8 mouse cellular contexts compared by ENCODE assay signal in the genomic region with DNA sequence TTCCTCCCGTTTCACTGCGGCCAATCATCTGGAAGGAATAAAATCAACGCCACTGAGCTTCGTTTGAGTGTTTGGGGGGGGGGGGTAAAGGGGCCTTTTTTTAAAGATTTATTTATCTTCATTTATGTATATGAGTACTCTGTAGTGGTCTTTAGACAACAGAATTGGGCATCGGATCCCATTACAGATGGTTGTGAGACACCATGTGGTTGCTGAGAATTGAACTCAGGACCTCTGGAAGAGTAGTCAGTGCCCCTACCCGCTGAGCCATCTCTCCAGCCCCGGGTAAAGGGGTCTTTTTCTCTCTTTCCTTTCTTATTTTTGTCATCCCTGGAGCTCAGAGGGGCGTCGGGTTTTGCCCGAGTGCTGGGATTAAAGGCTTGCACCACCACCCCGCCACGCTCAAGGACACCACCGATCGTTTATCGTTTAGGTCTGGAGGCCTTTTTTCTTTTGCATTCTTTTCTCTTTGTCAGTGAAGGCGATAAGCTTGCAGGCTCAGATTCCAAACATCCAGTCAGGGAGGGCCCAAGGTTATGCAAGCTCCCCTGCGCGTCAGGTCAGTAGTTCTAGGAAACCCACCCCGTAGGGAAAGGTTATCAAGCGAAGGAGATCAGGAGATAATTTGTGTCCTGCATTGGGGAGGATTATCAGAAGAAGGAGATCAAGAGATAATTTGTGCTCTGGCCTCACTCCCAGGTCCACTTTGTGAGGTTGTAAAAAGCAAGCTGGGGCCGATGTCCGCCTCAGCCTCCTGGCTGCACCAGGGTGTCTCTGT. TPM values are rescaled to one million over a fixed set of nuclear protein-coding genes. Genes with fewer than 3 reads are reported as not detected.
DNase-seq lines count a peak whose midpoint lies in the region; ATAC-seq lines count a peak whose summit lies in the region.

No protein-coding gene starts in this region.

- H3K36me3 ChIP-seq in forebrain, embryonic 16.5 days (ENCODE audit: control insufficient read depth, insufficient read depth): no peaks in the 10 kb centered on the region; the same call in 1 of the 2 replicates
- peaks cover 25% of the 10 kb centered on the region for H3K36me3 ChIP-seq in liver, embryonic 12.5 days
- H3K36me3 ChIP-seq in stomach, embryonic 14.5 days (ENCODE audit: control insufficient read depth, insufficient read depth, low read length): peaks cover 18% of the 10 kb centered on the region

- peaks cover 27% of the 10 kb centered on the region for H3K4me1 ChIP-seq in forebrain, embryonic 16.5 days (replicated peaks; ENCODE audit: control insufficient read depth, insufficient read depth, low read length)
- peaks cover 41% of the 10 kb centered on the region for H3K4me1 ChIP-seq in liver, embryonic 12.5 days
- peaks cover 22% of the 10 kb centered on the region; the same call in 1 of the 2 replicates for H3K4me1 ChIP-seq in stomach, embryonic 14.5 days (ENCODE audit: control insufficient read depth, insufficient read depth, low read length)

- H3K27ac ChIP-seq in forebrain, embryonic 16.5 days (ENCODE audit: low read length): peak overlapping the region; percentile 93
- H3K27ac ChIP-seq in liver, embryonic 12.5 days: peak overlapping the region; percentile 92
- peak overlapping the region; percentile 88 for H3K27ac ChIP-seq in stomach, embryonic 14.5 days (ENCODE audit: low read length)

- peak overlapping the region; percentile 85 for H3K9ac ChIP-seq in forebrain, embryonic 16.5 days (replicated peaks; ENCODE audit: low read depth, low read length)
- peak overlapping the region; percentile 86 for H3K9ac ChIP-seq in liver, embryonic 12.5 days
- H3K9ac ChIP-seq in stomach, embryonic 14.5 days (replicated peaks; ENCODE audit: low read depth, low read length): peak overlapping the region; percentile 72

- 10% methylated on average over 22 of the region's 22 CpGs for whole genome bisulfite sequencing in forebrain, embryonic 16.5 days
- WGBS in liver, embryonic 12.5 days (ENCODE audit: insufficient replicate concordance): 5% methylated on average over 22 of the region's 22 CpGs
- 5% methylated on average over 22 of the region's 22 CpGs for WGBS in stomach, embryonic 14.5 days

- H3K9me3 ChIP-seq in forebrain, embryonic 16.5 days (ENCODE audit: control insufficient read depth, low read length): no peaks in the 10 kb centered on the region
- no peaks in the 10 kb centered on the region for H3K9me3 ChIP-seq in liver, embryonic 12.5 days (replicated peaks)
- no peaks in the 10 kb centered on the region for H3K9me3 ChIP-seq in stomach, embryonic 14.5 days (ENCODE audit: control insufficient read depth, low read depth, low read length)

- ATAC-seq in forebrain, embryonic 16.5 days: 0 out of 2 replicates have a peak, but pooled peaks have one; percentile 6
- ATAC-seq in liver, embryonic 12.5 days: no peak
- ATAC-seq in stomach, embryonic 14.5 days (ENCODE audit: insufficient number of reproducible peaks, insufficient read depth, low FRiP score, low read depth): no peak

- peak; percentile 23 for DNase-seq in cerebellum, adult 11 months
- no peak for DNase-seq in cerebellum, postnatal 4 days (ENCODE audit: low spot score in 2 of 2)
- peak; percentile 31 for DNase-seq in urinary bladder, postnatal 14 days (ENCODE audit: low spot score)
- no peak for DNase-seq in urinary bladder, postnatal 10 days (ENCODE audit: low spot score)
- DNase-seq in left cerebral cortex, postnatal 36 days (ENCODE audit: low spot score in 2 of 2): no peak

- intact Hi-C loops in left cerebral cortex, postnatal 36 days (cut with DNase I): loop anchor here (5.0 kb wide), 1 partner anchor 36 kb away; a partner anchor contains a TSS

- H3K27me3 ChIP-seq in forebrain, embryonic 16.5 days (replicated peaks; ENCODE audit: control insufficient read depth, insufficient read depth, low read length): no peaks in the 10 kb centered on the region
- no peaks in the 10 kb centered on the region for H3K27me3 ChIP-seq in liver, embryonic 12.5 days (replicated peaks)
- no peaks in the 10 kb centered on the region for H3K27me3 ChIP-seq in stomach, embryonic 14.5 days (ENCODE audit: control insufficient read depth, insufficient read depth, low read length)

- H3K4me3 ChIP-seq in forebrain, embryonic 16.5 days (replicated peaks; ENCODE audit: low read length): peak overlapping the region; percentile 86
- H3K4me3 ChIP-seq in liver, embryonic 12.5 days: peak overlapping the region; percentile 94
- H3K4me3 ChIP-seq in stomach, embryonic 14.5 days (ENCODE audit: low read depth, low read length): peak overlapping the region; percentile 94

- H3K4me2 ChIP-seq in forebrain, embryonic 16.5 days (ENCODE audit: low read length): peak overlapping the region; percentile 86
- peak overlapping the region; percentile 85 for H3K4me2 ChIP-seq in liver, embryonic 12.5 days
- H3K4me2 ChIP-seq in stomach, embryonic 14.5 days (replicated peaks; ENCODE audit: low read depth, low read length): peak overlapping the region; percentile 70

RNA-seq across cellular contexts. Expression of a gene that starts 2.3 kb away (rescaled TPM):
- polyA plus RNA-seq in forebrain, embryonic 16.5 days (2015; fragmentation: Nextera tagmentation; extraction: Ambion mirVana): 74.5 and 78.4 TPM in 2 replicates
- 34.4 and 35.5 TPM in 2 replicates for polyA plus RNA-seq in liver, embryonic 12.5 days (2016; fragmentation: Nextera tagmentation; extraction: Ambion mirVana)
- 60.0 and 61.2 TPM in 2 replicates for polyA plus RNA-seq in stomach, embryonic 14.5 days (2014; fragmentation: Nextera tagmentation; extraction: Ambion mirVana)
- total RNA-seq in left cerebral cortex, postnatal 36 days (2021): 10 to 100 TPM; 37.0 to 45.6 TPM

RNA-seq across cellular contexts. Expression of a gene that starts 2.4 kb away (rescaled TPM):
- polyA plus RNA-seq in forebrain, embryonic 16.5 days (2015; fragmentation: Nextera tagmentation; extraction: Ambion mirVana): 0.56 TPM in 1 of 2 replicates, not detected in the other
- not detected in 2 replicates for polyA plus RNA-seq in liver, embryonic 12.5 days (2016; fragmentation: Nextera tagmentation; extraction: Ambion mirVana)
- not detected in 2 replicates for polyA plus RNA-seq in stomach, embryonic 14.5 days (2014; fragmentation: Nextera tagmentation; extraction: Ambion mirVana)
- not detected for total RNA-seq in left cerebral cortex, postnatal 36 days (2021)

RNA-seq across cellular contexts. Expression of a gene that starts 34.4 kb away (rescaled TPM):
- polyA plus RNA-seq in forebrain, embryonic 16.5 days (2015; fragmentation: Nextera tagmentation; extraction: Ambion mirVana): 130 and 141 TPM in 2 replicates
- 78.4 and 78.5 TPM in 2 replicates for polyA plus RNA-seq in liver, embryonic 12.5 days (2016; fragmentation: Nextera tagmentation; extraction: Ambion mirVana)
- 90.6 and 92.2 TPM in 2 replicates for polyA plus RNA-seq in stomach, embryonic 14.5 days (2014; fragmentation: Nextera tagmentation; extraction: Ambion mirVana)
- 10 to 100 TPM; 58.9 to 60.9 TPM for total RNA-seq in left cerebral cortex, postnatal 36 days (2021)

RNA-seq across cellular contexts. Expression of a gene that starts 41.4 kb away (rescaled TPM):
- 11.2 and 16.1 TPM in 2 replicates for polyA plus RNA-seq in forebrain, embryonic 16.5 days (2015; fragmentation: Nextera tagmentation; extraction: Ambion mirVana)
- 9.7 and 10.2 TPM in 2 replicates for polyA plus RNA-seq in liver, embryonic 12.5 days (2016; fragmentation: Nextera tagmentation; extraction: Ambion mirVana)
- 21.9 and 23.0 TPM in 2 replicates for polyA plus RNA-seq in stomach, embryonic 14.5 days (2014; fragmentation: Nextera tagmentation; extraction: Ambion mirVana)
- 10 to 100 TPM; 41.5 to 58.4 TPM for total RNA-seq in left cerebral cortex, postnatal 36 days (2021)

Comparison
In these comparisons a context has a peak if more than half of its experiments do, and no peak if none do; other contexts are left out.
1. DNase-seq: peak in cerebellum, adult 11 months (single experiment) and urinary bladder, postnatal 14 days (single experiment); none in cerebellum, postnatal 4 days (0 of 2), urinary bladder, postnatal 10 days (single experiment) and left cerebral cortex, postnatal 36 days (0 of 2).
2. Peak in every context shown above with its lines, with median percentiles within 50 percentile points of each other: H3K27ac ChIP-seq, H3K4me2 ChIP-seq, H3K4me3 ChIP-seq and H3K9ac ChIP-seq.